Mouse (Mus musculus) ES-Bruce4 (cell line): ENCODE results near the gene Fabp3.

Experiments used
- CTCF ChIP-seq: IDR thresholded peaks from one replicate; pipeline ENCODE4 v1.8.1; 2011; ENCODE audit warnings: low read depth, low read length
- EP300 ChIP-seq: IDR thresholded peaks from 2 replicates; pipeline ENCODE4 v1.6.1; 2011; ENCODE audit warnings: low read depth, low read length; ENCODE audit not compliant: insufficient read depth
- POLR2A ChIP-seq: IDR thresholded peaks from one replicate; pipeline ENCODE4 v1.8.1; 2011; ENCODE audit warnings: low read length; ENCODE audit not compliant: insufficient read depth

GRCm38 (mm10) chr4:130306796-130307630 is 1.4 kb upstream of the Fabp3 start:
- TF ChIP-seq EP300 (0 out of 2 replicates have a peak, but pooled peaks have one; percentile 39), CTCF (no peak), POLR2A (no peak)
